Mouse (Mus musculus) heart, embryonic 12.5 days (tissue): ENCODE results near the gene Ptprn2. TPM values are rescaled to one million over a fixed set of nuclear protein-coding genes. Genes with fewer than 3 reads are reported as not detected.

Experiments
- ATAC-seq: fragments of 200-750 bp; cut with Nextera tagmentation; 2 replicates; pipeline ENCODE4 v1.8.0; 2017; ENCODE audit warnings: moderate TSS enrichment, moderate library complexity; ENCODE audit not compliant: insufficient number of reproducible peaks, low FRiP score
- H3K27ac ChIP-seq: fragments of 300-500 bp; sonication (generic); 2 replicates; pipeline ENCODE4 v1.5.1; 2016; ENCODE audit warnings: mild to moderate bottlenecking, moderate library complexity; ENCODE audit not compliant: poor library complexity, severe bottlenecking
- H3K27me3 ChIP-seq: fragments of 300-500 bp; sonication (generic); replicated peaks from 2 replicates; pipeline ENCODE4 v1.6.1; 2016; ENCODE audit warnings: mild to moderate bottlenecking, moderate library complexity
- H3K36me3 ChIP-seq: fragments of 300-500 bp; sonication (generic); 2 replicates; pipeline ENCODE4 v1.6.1; 2016; ENCODE audit warnings: mild to moderate bottlenecking, moderate library complexity
- H3K4me1 ChIP-seq: fragments of 300-500 bp; sonication (generic); replicated peaks from 2 replicates; pipeline ENCODE4 v1.6.1; 2016; ENCODE audit warnings: mild to moderate bottlenecking
- H3K4me2 ChIP-seq: fragments of 300-500 bp; sonication (generic); 2 replicates; pipeline ENCODE4 v1.6.1; 2016; ENCODE audit warnings: mild to moderate bottlenecking, moderate library complexity
- H3K4me3 ChIP-seq: fragments of 300-500 bp; sonication (generic); 2 replicates; pipeline ENCODE4 v1.5.1; 2016; ENCODE audit warnings: mild to moderate bottlenecking
- H3K9ac ChIP-seq: fragments of 300-500 bp; sonication (generic); 2 replicates; pipeline ENCODE4 v1.6.1; 2016; ENCODE audit warnings: mild to moderate bottlenecking, moderate library complexity
- H3K9me3 ChIP-seq: fragments of 300-500 bp; sonication (generic); replicated peaks from 2 replicates; pipeline ENCODE4 v1.6.1; 2016; ENCODE audit warnings: mild to moderate bottlenecking, moderate library complexity
- WGBS: fragments of 180-500 bp; shearing (Covaris S2); methylation state at CpG from one replicate; pipeline ENCODE4 v1.1.7; 2016; 5-methylcytosine and 5-hydroxymethylcytosine counted together
- polyA plus RNA-seq: library from polyadenylated mRNA; unstranded; fragments of >200 nt; fragmentation: Nextera tagmentation; extraction: Ambion mirVana; gene quantifications from 2 replicates; pipeline ENCODE4 v1.2.1, GENCODE M21; 2016

The Ptprn2 gene
- polyA plus RNA-seq, 1 experiment from 2014 or later = 0.05 TPM

- Histone ChIP-seq H3K27ac (no peak overlapping the region), H3K9ac (no peak overlapping the region), H3K36me3 (no peaks in the 10 kb centered on the region), H3K4me2 (peak overlapping the region; percentile 33; the same call in 1 of the 2 replicates), H3K9me3 (no peaks in the 10 kb centered on the region), H3K4me1 (0 out of 2 replicates have a peak, but pooled peaks cover 5% of the 10 kb centered on the region), H3K27me3 (no peaks in the 10 kb centered on the region), H3K4me3 (no peak overlapping the region)
- 36% methylated on average over 16 of the region's 16 CpGs for WGBS
- ATAC-seq = peak; percentile 18; the same call in 1 of the 2 replicates
These were observed 621.7 kb downstream of the Ptprn2 start for GRCm38 (mm10) chr12:117107143-117107616.

- ATAC-seq = no peak; the same call in 1 of the 2 replicates
- Histone ChIP-seq H3K4me2 (no peak overlapping the region), H3K4me1 (peaks cover 4% of the 10 kb centered on the region; the same call in 1 of the 2 replicates), H3K9ac (no peak overlapping the region), H3K27me3 (no peaks in the 10 kb centered on the region), H3K27ac (no peak overlapping the region), H3K4me3 (no peak overlapping the region), H3K9me3 (no peaks in the 10 kb centered on the region), H3K36me3 (no peaks in the 10 kb centered on the region)
- 71% methylated on average over 10 of the region's 10 CpGs for WGBS
These were observed 629.8 kb downstream of the Ptprn2 start for GRCm38 (mm10) chr12:117115254-117115865.

GRCm38 (mm10) chr12:117127078-117127477 lies 641.6 kb downstream of the Ptprn2 start:
- Histone ChIP-seq H3K4me3 (no peak overlapping the region), H3K36me3 (no peaks in the 10 kb centered on the region), H3K9ac (no peak overlapping the region), H3K4me2 (no peak overlapping the region), H3K9me3 (no peaks in the 10 kb centered on the region), H3K4me1 (no peaks in the 10 kb centered on the region), H3K27ac (no peak overlapping the region), H3K27me3 (no peaks in the 10 kb centered on the region)
- 84% methylated on average over 3 of the region's 3 CpGs for WGBS
- ATAC-seq = no peak

GRCm38 (mm10) chr12:117127485-117127884 lies 642.0 kb downstream of the Ptprn2 start:
- Histone ChIP-seq H3K4me1 (no peaks in the 10 kb centered on the region), H3K9me3 (no peaks in the 10 kb centered on the region), H3K36me3 (no peaks in the 10 kb centered on the region), H3K4me2 (no peak overlapping the region), H3K27ac (no peak overlapping the region), H3K9ac (no peak overlapping the region), H3K27me3 (no peaks in the 10 kb centered on the region), H3K4me3 (no peak overlapping the region)
- 55% methylated on average over 6 of the region's 6 CpGs for WGBS
- ATAC-seq = no peak

GRCm38 (mm10) chr12:117132095-117132494 lies 646.6 kb downstream of the Ptprn2 start:
- Histone ChIP-seq H3K27me3 (no peaks in the 10 kb centered on the region), H3K9me3 (no peaks in the 10 kb centered on the region), H3K4me3 (no peak overlapping the region), H3K9ac (no peak overlapping the region), H3K4me2 (no peak overlapping the region), H3K36me3 (no peaks in the 10 kb centered on the region), H3K27ac (no peak overlapping the region), H3K4me1 (no peaks in the 10 kb centered on the region)
- ATAC-seq = no peak
- WGBS = 6% methylated on average over 2 of the region's 2 CpGs

GRCm38 (mm10) chr12:117135205-117135604 lies 649.7 kb downstream of the Ptprn2 start:
- Histone ChIP-seq H3K27ac (no peak overlapping the region), H3K4me3 (no peak overlapping the region), H3K9me3 (no peaks in the 10 kb centered on the region), H3K36me3 (no peaks in the 10 kb centered on the region), H3K4me1 (no peaks in the 10 kb centered on the region), H3K4me2 (no peak overlapping the region), H3K27me3 (peaks cover 5% of the 10 kb centered on the region; the same call in 1 of the 2 replicates), H3K9ac (no peak overlapping the region)
- ATAC-seq = no peak
- 66% methylated on average over 5 of the region's 5 CpGs for WGBS

- Histone ChIP-seq H3K36me3 (no peaks in the 10 kb centered on the region), H3K9ac (no peak overlapping the region), H3K4me2 (no peak overlapping the region), H3K27me3 (peaks cover 5% of the 10 kb centered on the region; the same call in 1 of the 2 replicates), H3K4me1 (no peaks in the 10 kb centered on the region; the same call in 1 of the 2 replicates), H3K27ac (no peak overlapping the region), H3K9me3 (no peaks in the 10 kb centered on the region), H3K4me3 (no peak overlapping the region)
- WGBS = 68% methylated on average over 5 of the region's 5 CpGs
- no peak for ATAC-seq
These were observed 651.0 kb downstream of the Ptprn2 start for GRCm38 (mm10) chr12:117136472-117137010.

- no peak for ATAC-seq
- Histone ChIP-seq H3K36me3 (no peaks in the 10 kb centered on the region), H3K4me2 (no peak overlapping the region), H3K27ac (no peak overlapping the region), H3K27me3 (peaks cover 10% of the 10 kb centered on the region), H3K9me3 (no peaks in the 10 kb centered on the region), H3K4me3 (no peak overlapping the region), H3K9ac (no peak overlapping the region), H3K4me1 (no peaks in the 10 kb centered on the region; the same call in 1 of the 2 replicates)
- WGBS = 80% methylated on average over 4 of the region's 4 CpGs
These were observed 655.4 kb downstream of the Ptprn2 start for GRCm38 (mm10) chr12:117140901-117141300.

GRCm38 (mm10) chr12:117141394-117141793 lies 655.9 kb downstream of the Ptprn2 start:
- Histone ChIP-seq H3K4me3 (no peak overlapping the region), H3K4me1 (no peaks in the 10 kb centered on the region; the same call in 1 of the 2 replicates), H3K9ac (no peak overlapping the region), H3K27me3 (peaks cover 11% of the 10 kb centered on the region), H3K4me2 (no peak overlapping the region), H3K9me3 (no peaks in the 10 kb centered on the region), H3K27ac (no peak overlapping the region), H3K36me3 (no peaks in the 10 kb centered on the region)
- ATAC-seq = no peak
- 66% methylated on average over 6 of the region's 6 CpGs for WGBS

GRCm38 (mm10) chr12:117149176-117149575 lies 663.7 kb downstream of the Ptprn2 start:
- no peaks in the 10 kb centered on the region for H3K9me3 ChIP-seq
- ATAC-seq = no peak
- H3K4me3 ChIP-seq = no peak overlapping the region
- peaks cover 20% of the 10 kb centered on the region for H3K4me1 ChIP-seq
- H3K4me2 ChIP-seq = no peak overlapping the region
- 19% methylated on average over 7 of the region's 7 CpGs for WGBS
- no peak overlapping the region for H3K27ac ChIP-seq
- no peak overlapping the region for H3K9ac ChIP-seq
- no peaks in the 10 kb centered on the region for H3K36me3 ChIP-seq
- peaks cover 58% of the 10 kb centered on the region for H3K27me3 ChIP-seq

- H3K36me3 ChIP-seq = no peaks in the 10 kb centered on the region
- peaks cover 26% of the 10 kb centered on the region for H3K4me1 ChIP-seq
- peak overlapping the region; percentile 49 for H3K4me2 ChIP-seq
- H3K9ac ChIP-seq = no peak overlapping the region
- no peaks in the 10 kb centered on the region for H3K9me3 ChIP-seq
- no peak for ATAC-seq
- WGBS = 9% methylated on average over 33 of the region's 33 CpGs
- H3K27ac ChIP-seq = no peak overlapping the region
- H3K4me3 ChIP-seq = peak overlapping the region; percentile 21
- H3K27me3 ChIP-seq = peaks cover 71% of the 10 kb centered on the region
These were observed 665.3 kb downstream of the Ptprn2 start for GRCm38 (mm10) chr12:117150611-117151395.
